Mouse (Mus musculus): ENCODE measurements at regions not wholly inside any gene's neighbourhood (a gene's known extent, or its start where the extent isn't known, plus 50 kb on each side); places are given as distances from the start of the nearest gene placed in this dataset.

- peak in 1 of 2 experiments; percentile 7 for DNase-seq
Measured at GRCm38 (mm10) chr5:111835737-111836667, 102.3 kb downstream of the Gm26897 start.

- DNase-seq = no peak
Measured at GRCm38 (mm10) chr5:111836668-111837234, 103.0 kb downstream of the Gm26897 start.

- DNase-seq = no peak
Measured at GRCm38 (mm10) chr5:111842461-111842860, 108.7 kb downstream of the Gm26897 start.

- no peak for DNase-seq
Measured at GRCm38 (mm10) chr5:111843622-111844239, 110.0 kb downstream of the Gm26897 start.

GRCm38 (mm10) chr5:111844528-111844927 lies 110.8 kb downstream of the Gm26897 start:
- DNase-seq = no peak

- DNase-seq = peak in 1 of 2 experiments; percentile 22
Measured at GRCm38 (mm10) chr5:111848917-111849316, 115.2 kb downstream of the Gm26897 start.

GRCm38 (mm10) chr5:111852682-111853081 lies 119.0 kb downstream of the Gm26897 start:
- no peak for DNase-seq

- DNase-seq = no peak
Measured at GRCm38 (mm10) chr5:111855366-111855765, 121.6 kb downstream of the Gm26897 start.

- no peak for DNase-seq
Measured at GRCm38 (mm10) chr5:111857200-111857599, 123.5 kb downstream of the Gm26897 start.

GRCm38 (mm10) chr5:111860436-111860835 lies 126.7 kb downstream of the Gm26897 start:
- DNase-seq = no peak

GRCm38 (mm10) chr5:111862331-111862730 lies 128.6 kb downstream of the Gm26897 start:
- DNase-seq = no peak

GRCm38 (mm10) chr5:111863922-111864321 lies 130.2 kb downstream of the Gm26897 start:
- no peak for DNase-seq

- no peak for DNase-seq
Measured at GRCm38 (mm10) chr5:111864606-111865005, 130.9 kb downstream of the Gm26897 start.

- no peak for DNase-seq
Measured at GRCm38 (mm10) chr5:111869011-111869410, 135.3 kb downstream of the Gm26897 start.

GRCm38 (mm10) chr5:111877165-111877793 lies 143.6 kb downstream of the Gm26897 start:
- no peak for DNase-seq

- DNase-seq = no peak
Measured at GRCm38 (mm10) chr5:111879044-111879443, 145.3 kb downstream of the Gm26897 start.

GRCm38 (mm10) chr5:111880268-111880667 lies 146.5 kb downstream of the Gm26897 start:
- no peak for DNase-seq

GRCm38 (mm10) chr5:111881517-111881916 lies 147.8 kb downstream of the Gm26897 start:
- DNase-seq = no peak

- no peak for DNase-seq
Measured at GRCm38 (mm10) chr5:111887281-111887680, 153.6 kb downstream of the Gm26897 start.

GRCm38 (mm10) chr5:111890800-111891199 lies 157.1 kb downstream of the Gm26897 start:
- no peak for DNase-seq

GRCm38 (mm10) chr5:111891261-111891693 lies 157.6 kb downstream of the Gm26897 start:
- no peak for DNase-seq

- DNase-seq = no peak
Measured at GRCm38 (mm10) chr5:111892956-111893355, 159.2 kb downstream of the Gm26897 start.

GRCm38 (mm10) chr5:111893905-111894311 lies 160.2 kb downstream of the Gm26897 start:
- DNase-seq = peak; percentile 58 to 71

Measured in cerebellum, postnatal 14 days (tissue).